ENCODE assay signal across 12 mouse cellular contexts in genomic region chr13:96351264-96351663, GRCm38 (mm10). TPM values are rescaled to one million over a fixed set of nuclear protein-coding genes. Genes with fewer than 3 reads are reported as not detected.
DNase-seq lines count a peak whose midpoint lies in the region; ATAC-seq lines count a peak whose summit lies in the region.
"Had no signal": no experiment of that assay in that cellular context is flagged by ENCODE, and none has a peak within 500 bp of the region (broad histone marks: within the 10 kb centered on the region; RNA-seq: fewer than 3 reads in every experiment).

No protein-coding gene starts in this region.

- WGBS in forebrain, embryonic 16.5 days, result 68% methylated on average over 12 of the region's 12 CpGs
- WGBS in forebrain, embryonic 11.5 days, result 84% methylated on average over 12 of the region's 12 CpGs
- 66% methylated on average over 12 of the region's 12 CpGs for WGBS in midbrain, embryonic 13.5 days
- 84% methylated on average over 12 of the region's 12 CpGs for WGBS in midbrain, embryonic 11.5 days
- 53% methylated on average over 12 of the region's 12 CpGs for WGBS in hindbrain, embryonic 15.5 days

- no peaks in the 10 kb centered on the region for H3K36me3 ChIP-seq in forebrain, embryonic 16.5 days (ENCODE audit: control insufficient read depth, insufficient read depth)
- no peaks in the 10 kb centered on the region for H3K36me3 ChIP-seq in forebrain, embryonic 11.5 days (ENCODE audit: control insufficient read depth, insufficient read depth, low read length)
- H3K36me3 ChIP-seq in midbrain, embryonic 13.5 days, result no peaks in the 10 kb centered on the region
- no peaks in the 10 kb centered on the region for H3K36me3 ChIP-seq in midbrain, embryonic 11.5 days (ENCODE audit: control insufficient read depth, insufficient read depth, low read length)
- H3K36me3 ChIP-seq in hindbrain, embryonic 15.5 days, result no peaks in the 10 kb centered on the region
- H3K36me3 ChIP-seq: liver, embryonic 15.5 days had no signal

- no peak overlapping the region for H3K4me3 ChIP-seq in forebrain, embryonic 16.5 days (replicated peaks; ENCODE audit: low read length)
- H3K4me3 ChIP-seq in forebrain, embryonic 11.5 days (ENCODE audit: low read depth, low read length), result no peak overlapping the region
- no peak overlapping the region for H3K4me3 ChIP-seq in midbrain, embryonic 13.5 days (replicated peaks)
- H3K4me3 ChIP-seq in midbrain, embryonic 11.5 days (ENCODE audit: low read depth, low read length), result no peak overlapping the region
- H3K4me3 ChIP-seq in hindbrain, embryonic 15.5 days, result no peak overlapping the region
- H3K4me3 ChIP-seq: heart, adult 2 months; liver, embryonic 15.5 days had no signal

- no peaks in the 10 kb centered on the region for H3K27me3 ChIP-seq in forebrain, embryonic 16.5 days (replicated peaks; ENCODE audit: control insufficient read depth, insufficient read depth, low read length)
- no peaks in the 10 kb centered on the region for H3K27me3 ChIP-seq in forebrain, embryonic 11.5 days (ENCODE audit: control insufficient read depth, insufficient read depth, low read length)
- no peaks in the 10 kb centered on the region for H3K27me3 ChIP-seq in midbrain, embryonic 13.5 days
- H3K27me3 ChIP-seq in midbrain, embryonic 11.5 days (ENCODE audit: control insufficient read depth, insufficient read depth, low read length), result no peaks in the 10 kb centered on the region
- H3K27me3 ChIP-seq in hindbrain, embryonic 15.5 days, result no peaks in the 10 kb centered on the region
- H3K27me3 ChIP-seq: liver, embryonic 15.5 days had no signal

- no peak for DNase-seq in forebrain, embryonic 11.5 days (ENCODE audit: low spot score)
- no peak for DNase-seq in midbrain, embryonic 11.5 days (ENCODE audit: low spot score, missing footprints)
- DNase-seq in retina, postnatal 1 day, result peak; percentile 34
- DNase-seq in urinary bladder, postnatal 36 days (ENCODE audit: low spot score in 2 of 2), result no peak
- DNase-seq: cerebellum, adult 11 months; heart, adult 2 months; kidney, adult 2 months had no signal

- no peak overlapping the region for H3K27ac ChIP-seq in forebrain, embryonic 16.5 days (ENCODE audit: low read length)
- H3K27ac ChIP-seq in forebrain, embryonic 11.5 days (ENCODE audit: low read depth, low read length), result no peak overlapping the region
- H3K27ac ChIP-seq in midbrain, embryonic 13.5 days, result peak overlapping the region; percentile 61
- H3K27ac ChIP-seq in midbrain, embryonic 11.5 days (ENCODE audit: low read depth, low read length), result no peak overlapping the region
- H3K27ac ChIP-seq in hindbrain, embryonic 15.5 days (replicated peaks), result peak overlapping the region; percentile 66
- H3K27ac ChIP-seq: heart, adult 2 months; liver, embryonic 15.5 days had no signal

- no peak overlapping the region for H3K9ac ChIP-seq in forebrain, embryonic 16.5 days (replicated peaks; ENCODE audit: low read depth, low read length)
- no peak overlapping the region for H3K9ac ChIP-seq in forebrain, embryonic 11.5 days (ENCODE audit: low read length)
- no peak overlapping the region for H3K9ac ChIP-seq in midbrain, embryonic 13.5 days (replicated peaks)
- no peak overlapping the region for H3K9ac ChIP-seq in midbrain, embryonic 11.5 days (ENCODE audit: low read length)
- no peak overlapping the region for H3K9ac ChIP-seq in hindbrain, embryonic 15.5 days
- H3K9ac ChIP-seq: liver, embryonic 15.5 days had no signal

- 0 out of 2 replicates have a peak, but pooled peaks cover 2% of the 10 kb centered on the region for H3K4me1 ChIP-seq in forebrain, embryonic 16.5 days (replicated peaks; ENCODE audit: control insufficient read depth, insufficient read depth, low read length)
- no peaks in the 10 kb centered on the region for H3K4me1 ChIP-seq in forebrain, embryonic 11.5 days (replicated peaks; ENCODE audit: control insufficient read depth, insufficient read depth, low read length)
- H3K4me1 ChIP-seq in midbrain, embryonic 13.5 days (replicated peaks), result no peaks in the 10 kb centered on the region
- H3K4me1 ChIP-seq in midbrain, embryonic 11.5 days (ENCODE audit: control insufficient read depth, insufficient read depth, low read length), result no peaks in the 10 kb centered on the region; the same call in 1 of the 2 replicates
- no peaks in the 10 kb centered on the region for H3K4me1 ChIP-seq in hindbrain, embryonic 15.5 days (replicated peaks)
- H3K4me1 ChIP-seq: liver, embryonic 15.5 days had no signal

- peak overlapping the region; percentile 1; the same call in 1 of the 2 replicates for H3K4me2 ChIP-seq in forebrain, embryonic 16.5 days (ENCODE audit: low read length)
- no peak overlapping the region for H3K4me2 ChIP-seq in forebrain, embryonic 11.5 days (ENCODE audit: low read depth, low read length, severe bottlenecking)
- H3K4me2 ChIP-seq in midbrain, embryonic 13.5 days (replicated peaks), result no peak overlapping the region
- no peak overlapping the region for H3K4me2 ChIP-seq in midbrain, embryonic 11.5 days
- H3K4me2 ChIP-seq in hindbrain, embryonic 15.5 days, result peak overlapping the region; percentile 26
- H3K4me2 ChIP-seq: liver, embryonic 15.5 days had no signal

- no peaks in the 10 kb centered on the region for H3K9me3 ChIP-seq in forebrain, embryonic 16.5 days (ENCODE audit: control insufficient read depth, low read length)
- no peaks in the 10 kb centered on the region for H3K9me3 ChIP-seq in forebrain, embryonic 11.5 days (ENCODE audit: control insufficient read depth, low read length)
- H3K9me3 ChIP-seq in midbrain, embryonic 13.5 days, result no peaks in the 10 kb centered on the region
- H3K9me3 ChIP-seq in midbrain, embryonic 11.5 days (ENCODE audit: control insufficient read depth, low read length), result no peaks in the 10 kb centered on the region
- H3K9me3 ChIP-seq in hindbrain, embryonic 15.5 days, result no peaks in the 10 kb centered on the region
- H3K9me3 ChIP-seq: liver, embryonic 15.5 days had no signal

- no peak for ATAC-seq in forebrain, embryonic 16.5 days
- ATAC-seq in forebrain, embryonic 11.5 days (replicated peaks; ENCODE audit: low FRiP score), result no peak
- 0 out of 2 replicates have a peak, but pooled peaks have one; percentile 45 for ATAC-seq in midbrain, embryonic 13.5 days
- ATAC-seq in midbrain, embryonic 11.5 days (ENCODE audit: low FRiP score), result no peak
- no peak for ATAC-seq in hindbrain, embryonic 15.5 days (ENCODE audit: low FRiP score, low read depth)
- ATAC-seq in megakaryocyte progenitor cell, adult 5-6 weeks (replicated peaks; ENCODE audit: poor library complexity), result no peak

RNA-seq across cellular contexts. Expression of gene Poc5, which starts 36.8 kb away (rescaled TPM):
- polyA plus RNA-seq in forebrain, embryonic 16.5 days (2015; fragmentation: Nextera tagmentation; extraction: Ambion mirVana), result 24.3 and 27.7 TPM in 2 replicates
- 25.8 and 27.3 TPM in 2 replicates for polyA plus RNA-seq in forebrain, embryonic 11.5 days (2014; fragmentation: Nextera tagmentation; extraction: Ambion mirVana)
- 22.5 and 23.3 TPM in 2 replicates for polyA plus RNA-seq in midbrain, embryonic 13.5 days (2015; fragmentation: Nextera tagmentation; extraction: Ambion mirVana)
- polyA plus RNA-seq in midbrain, embryonic 11.5 days (2014; fragmentation: Nextera tagmentation; extraction: Ambion mirVana), result 28.5 and 31.5 TPM in 2 replicates
- 18.7 and 19.5 TPM in 2 replicates for polyA plus RNA-seq in hindbrain, embryonic 15.5 days (2015; fragmentation: Nextera tagmentation; extraction: Ambion mirVana)
- total RNA-seq in megakaryocyte progenitor cell, adult 5-6 weeks (2015), result 9.7 and 12.7 TPM in 2 replicates
- total RNA-seq in megakaryocyte progenitor cell, adult 5-6 weeks (2017), result 13.5 and 22.3 TPM in 2 replicates

Comparison
In these comparisons a context has a peak if more than half of its experiments do, and no peak if none do; other contexts are left out.
1. H3K27ac ChIP-seq: peak in midbrain, embryonic 13.5 days (single experiment) and hindbrain, embryonic 15.5 days (single experiment); none in forebrain, embryonic 16.5 days (single experiment), forebrain, embryonic 11.5 days (single experiment) and midbrain, embryonic 11.5 days (single experiment).
2. H3K4me2 ChIP-seq: peak in forebrain, embryonic 16.5 days (single experiment) and hindbrain, embryonic 15.5 days (single experiment); none in forebrain, embryonic 11.5 days (single experiment), midbrain, embryonic 13.5 days (single experiment) and midbrain, embryonic 11.5 days (single experiment).